ENCODE assay signal across 8 mouse cellular contexts in genomic region chr11:50457111-50457911, GRCm38 (mm10). TPM values are rescaled to one million over a fixed set of nuclear protein-coding genes. Genes with fewer than 3 reads are reported as not detected.
DNase-seq lines count a peak whose midpoint lies in the region; ATAC-seq lines count a peak whose summit lies in the region.

No protein-coding gene starts in this region.

- 6% methylated on average over 25 of the region's 26 CpGs for WGBS in heart, embryonic 16.5 days
- WGBS in midbrain, embryonic 15.5 days: 3% methylated on average over 26 of the region's 26 CpGs

- peak; percentile 35 to 64 for DNase-seq in left cerebral cortex, postnatal 25 days (ENCODE audit: low spot score in 2 of 2)
- DNase-seq in left cerebral cortex, postnatal 14 days (ENCODE audit: low spot score in 2 of 2): no peak
- peak; percentile 8 for DNase-seq in embryo, embryonic 11.5 days (ENCODE audit: low read depth, low spot score)
- peak; percentile 43 for DNase-seq in kidney, postnatal 10 days
- DNase-seq in adipocyte (ENCODE audit: low spot score): no peak
- no peak for DNase-seq in gastrocnemius, postnatal 10 days

- peak overlapping the region; percentile 21 for H3K4me3 ChIP-seq in heart, embryonic 16.5 days (ENCODE audit: low read length)
- peak overlapping the region; percentile 8; the same call in 1 of the 2 replicates for H3K4me3 ChIP-seq in midbrain, embryonic 15.5 days

- H3K4me1 ChIP-seq in heart, embryonic 16.5 days (ENCODE audit: control insufficient read depth, insufficient read depth, low read length): peaks cover 8% of the 10 kb centered on the region
- peaks cover 10% of the 10 kb centered on the region for H3K4me1 ChIP-seq in midbrain, embryonic 15.5 days

- peak overlapping the region; percentile 38 for H3K9ac ChIP-seq in heart, embryonic 16.5 days (ENCODE audit: low read length)
- H3K9ac ChIP-seq in midbrain, embryonic 15.5 days: 0 out of 2 replicates have a peak overlapping the region, but pooled peaks have one; percentile 8

- intact Hi-C loops in left cerebral cortex, postnatal 25 days (cut with DNase I): loop anchor here (5.0 kb wide), 1 partner anchor 145 kb away; the partner anchor contains the start of gene Adamts2
- intact Hi-C loops in left cerebral cortex, postnatal 14 days (cut with DNase I): no loop called here

- no peaks in the 10 kb centered on the region for H3K36me3 ChIP-seq in heart, embryonic 16.5 days (ENCODE audit: control insufficient read depth, insufficient read depth)
- H3K36me3 ChIP-seq in midbrain, embryonic 15.5 days (replicated peaks): no peaks in the 10 kb centered on the region

- H3K27me3 ChIP-seq in heart, embryonic 16.5 days (ENCODE audit: control insufficient read depth, insufficient read depth, low read length): peaks cover 7% of the 10 kb centered on the region; the same call in 1 of the 2 replicates
- H3K27me3 ChIP-seq in midbrain, embryonic 15.5 days (replicated peaks): no peaks in the 10 kb centered on the region

- ATAC-seq in heart, embryonic 16.5 days (replicated peaks; ENCODE audit: extremely low read depth, insufficient read depth, low FRiP score): peak; percentile 45; the same call in 1 of the 2 replicates
- peak; percentile 66 for ATAC-seq in midbrain, embryonic 15.5 days (replicated peaks)

- peak overlapping the region; percentile 55 for H3K4me2 ChIP-seq in heart, embryonic 16.5 days (ENCODE audit: low read depth, low read length)
- H3K4me2 ChIP-seq in midbrain, embryonic 15.5 days: peak overlapping the region; percentile 45

- H3K9me3 ChIP-seq in heart, embryonic 16.5 days (replicated peaks; ENCODE audit: control insufficient read depth, low read length): no peaks in the 10 kb centered on the region
- no peaks in the 10 kb centered on the region for H3K9me3 ChIP-seq in midbrain, embryonic 15.5 days

- peak overlapping the region; percentile 51 for H3K27ac ChIP-seq in heart, embryonic 16.5 days (ENCODE audit: low read length)
- H3K27ac ChIP-seq in midbrain, embryonic 15.5 days: peak overlapping the region; percentile 54; the same call in 1 of the 2 replicates

RNA-seq across cellular contexts. Expression of gene Rufy1, which starts 26.4 kb away (rescaled TPM):
- total RNA-seq in left cerebral cortex, postnatal 25 days (2021): 10 to 100 TPM; 25.4 to 27.8 TPM
- 10 to 100 TPM; 25.5 to 25.8 TPM for total RNA-seq in left cerebral cortex, postnatal 14 days (2021)
- polyA plus RNA-seq in heart, embryonic 16.5 days (2015; fragmentation: Nextera tagmentation; extraction: Ambion mirVana): 31.1 and 33.4 TPM in 2 replicates
- polyA plus RNA-seq in midbrain, embryonic 15.5 days (2015; fragmentation: Nextera tagmentation; extraction: Ambion mirVana): 28.1 and 29.5 TPM in 2 replicates
- total RNA-seq in gastrocnemius, postnatal 10 days (2021): 10 to 100 TPM; 21.1 to 21.7 TPM

Comparison
In these comparisons a context has a peak if more than half of its experiments do, and no peak if none do; other contexts are left out.
1. DNase-seq: peak in left cerebral cortex, postnatal 25 days (2 of 2), embryo, embryonic 11.5 days (single experiment) and kidney, postnatal 10 days (single experiment); none in left cerebral cortex, postnatal 14 days (0 of 2), adipocyte (single experiment) and gastrocnemius, postnatal 10 days (single experiment).